ENCODE assay signal across 10 mouse cellular contexts in genomic region chr11:20072174-20072573, GRCm38 (mm10). TPM values are rescaled to one million over a fixed set of nuclear protein-coding genes. Genes with fewer than 3 reads are reported as not detected.
DNase-seq lines count a peak whose midpoint lies in the region; ATAC-seq lines count a peak whose summit lies in the region.
"Had no signal": no experiment of that assay in that cellular context is flagged by ENCODE, and none has a peak within 500 bp of the region (broad histone marks: within the 10 kb centered on the region; RNA-seq: fewer than 3 reads in every experiment).

No protein-coding gene starts in this region.

- no peak; the same call in 1 of the 2 replicates for ATAC-seq in forebrain, embryonic 14.5 days
- ATAC-seq in midbrain, embryonic 14.5 days (ENCODE audit: low FRiP score, low TSS enrichment), result no peak
- 0 out of 2 replicates have a peak, but pooled peaks have one; percentile 7 for ATAC-seq in midbrain, embryonic 15.5 days (replicated peaks)
- no peak for ATAC-seq in erythroid progenitor cell, adult 5-6 weeks (replicated peaks; ENCODE audit: low FRiP score, poor library complexity, severe bottlenecking)

- H3K27me3 ChIP-seq in forebrain, embryonic 14.5 days (replicated peaks; ENCODE audit: control insufficient read depth, insufficient read depth, low read length), result no peaks in the 10 kb centered on the region
- no peaks in the 10 kb centered on the region for H3K27me3 ChIP-seq in forebrain, embryonic 10.5 days (ENCODE audit: poor library complexity, severe bottlenecking)
- no peaks in the 10 kb centered on the region for H3K27me3 ChIP-seq in midbrain, embryonic 14.5 days (ENCODE audit: control insufficient read depth, insufficient read depth, low read length)
- H3K27me3 ChIP-seq in midbrain, embryonic 10.5 days (ENCODE audit: low read depth, poor library complexity, severe bottlenecking), result no peaks in the 10 kb centered on the region
- no peaks in the 10 kb centered on the region for H3K27me3 ChIP-seq in midbrain, embryonic 15.5 days (replicated peaks)
- H3K27me3 ChIP-seq: megakaryocyte, embryonic 14.5 days had no signal

- no peaks in the 10 kb centered on the region for H3K9me3 ChIP-seq in forebrain, embryonic 14.5 days (replicated peaks; ENCODE audit: control insufficient read depth, low read length)
- H3K9me3 ChIP-seq in forebrain, embryonic 10.5 days, result no peaks in the 10 kb centered on the region
- no peaks in the 10 kb centered on the region for H3K9me3 ChIP-seq in midbrain, embryonic 14.5 days (ENCODE audit: control insufficient read depth, low read length)
- H3K9me3 ChIP-seq in midbrain, embryonic 10.5 days (replicated peaks), result no peaks in the 10 kb centered on the region
- H3K9me3 ChIP-seq in midbrain, embryonic 15.5 days, result no peaks in the 10 kb centered on the region
- H3K9me3 ChIP-seq: G1E had no signal

- no peak overlapping the region for H3K9ac ChIP-seq in forebrain, embryonic 14.5 days (ENCODE audit: low read length)
- no peak overlapping the region for H3K9ac ChIP-seq in midbrain, embryonic 14.5 days (replicated peaks; ENCODE audit: low read length)
- H3K9ac ChIP-seq in midbrain, embryonic 15.5 days, result no peak overlapping the region

- peak; percentile 81 for DNase-seq in forebrain, embryonic 14.5 days (ENCODE audit: low spot score)
- no peak for DNase-seq in forebrain, embryonic 10.5 days (ENCODE audit: extremely low spot score, low spot score)
- peak; percentile 83 for DNase-seq in midbrain, embryonic 14.5 days
- no peak for DNase-seq in midbrain, embryonic 10.5 days (ENCODE audit: low spot score)
- peak; percentile 82 for DNase-seq in cerebellum, adult 9-10 months
- DNase-seq in hindlimb bud, embryonic 11.5 days (ENCODE audit: extremely low spot score, low read depth, low spot score), result peak; percentile 24

- no peaks in the 10 kb centered on the region for H3K4me1 ChIP-seq in forebrain, embryonic 14.5 days (ENCODE audit: control insufficient read depth, insufficient read depth, low read length)
- no peaks in the 10 kb centered on the region for H3K4me1 ChIP-seq in forebrain, embryonic 10.5 days
- no peaks in the 10 kb centered on the region for H3K4me1 ChIP-seq in midbrain, embryonic 14.5 days (ENCODE audit: control insufficient read depth, insufficient read depth, low read length)
- H3K4me1 ChIP-seq in midbrain, embryonic 10.5 days, result no peaks in the 10 kb centered on the region
- H3K4me1 ChIP-seq in midbrain, embryonic 15.5 days, result no peaks in the 10 kb centered on the region

- H3K4me3 ChIP-seq in forebrain, embryonic 14.5 days (ENCODE audit: low read depth, low read length), result no peak overlapping the region
- no peak overlapping the region for H3K4me3 ChIP-seq in forebrain, embryonic 10.5 days
- H3K4me3 ChIP-seq in midbrain, embryonic 14.5 days (replicated peaks; ENCODE audit: low read depth, low read length), result no peak overlapping the region
- no peak overlapping the region for H3K4me3 ChIP-seq in midbrain, embryonic 10.5 days
- H3K4me3 ChIP-seq in midbrain, embryonic 15.5 days, result no peak overlapping the region
- H3K4me3 ChIP-seq: megakaryocyte, embryonic 14.5 days had no signal

- WGBS in forebrain, embryonic 14.5 days, result 79% methylated on average over 3 of the region's 3 CpGs
- 89% methylated on average over 3 of the region's 3 CpGs for WGBS in forebrain, embryonic 10.5 days
- WGBS in midbrain, embryonic 14.5 days, result 87% methylated on average over 3 of the region's 3 CpGs
- WGBS in midbrain, embryonic 10.5 days, result 88% methylated on average over 3 of the region's 3 CpGs
- 79% methylated on average over 3 of the region's 3 CpGs for WGBS in midbrain, embryonic 15.5 days

- no peak overlapping the region for H3K27ac ChIP-seq in forebrain, embryonic 14.5 days (ENCODE audit: low read depth, low read length)
- H3K27ac ChIP-seq in forebrain, embryonic 10.5 days, result no peak overlapping the region
- H3K27ac ChIP-seq in midbrain, embryonic 14.5 days (replicated peaks; ENCODE audit: low read depth, low read length), result no peak overlapping the region
- H3K27ac ChIP-seq in midbrain, embryonic 10.5 days (replicated peaks), result no peak overlapping the region
- H3K27ac ChIP-seq in midbrain, embryonic 15.5 days, result no peak overlapping the region

- H3K36me3 ChIP-seq in forebrain, embryonic 14.5 days (ENCODE audit: control insufficient read depth, insufficient read depth, low read length), result peaks cover 51% of the 10 kb centered on the region
- H3K36me3 ChIP-seq in forebrain, embryonic 10.5 days (replicated peaks), result peaks cover 88% of the 10 kb centered on the region
- peaks cover 61% of the 10 kb centered on the region for H3K36me3 ChIP-seq in midbrain, embryonic 14.5 days (ENCODE audit: control insufficient read depth, insufficient read depth, low read length)
- peaks cover 81% of the 10 kb centered on the region for H3K36me3 ChIP-seq in midbrain, embryonic 10.5 days
- peaks cover 19% of the 10 kb centered on the region; the same call in 1 of the 2 replicates for H3K36me3 ChIP-seq in midbrain, embryonic 15.5 days (replicated peaks)

- H3K4me2 ChIP-seq in forebrain, embryonic 14.5 days (ENCODE audit: low read length), result no peak overlapping the region
- H3K4me2 ChIP-seq in midbrain, embryonic 14.5 days (ENCODE audit: low read length), result no peak overlapping the region
- H3K4me2 ChIP-seq in midbrain, embryonic 15.5 days, result no peak overlapping the region

RNA-seq across cellular contexts. Expression of gene Actr2, which starts 40.5 kb away (rescaled TPM):
- polyA plus RNA-seq in forebrain, embryonic 14.5 days (2014; fragmentation: Nextera tagmentation; extraction: Ambion mirVana), result 79.6 and 80.9 TPM in 2 replicates
- polyA plus RNA-seq in forebrain, embryonic 10.5 days (2016; fragmentation: Nextera tagmentation; extraction: Ambion mirVana), result 115 TPM in 2 replicates
- polyA plus RNA-seq in midbrain, embryonic 14.5 days (2014; fragmentation: Nextera tagmentation; extraction: Ambion mirVana), result 107 and 112 TPM in 2 replicates
- 112 and 130 TPM in 2 replicates for polyA plus RNA-seq in midbrain, embryonic 10.5 days (2016; fragmentation: Nextera tagmentation; extraction: Ambion mirVana)
- polyA plus RNA-seq in midbrain, embryonic 15.5 days (2015; fragmentation: Nextera tagmentation; extraction: Ambion mirVana), result 157 and 173 TPM in 2 replicates
- 81.1 and 109 TPM in 2 replicates for total RNA-seq in erythroid progenitor cell, adult 5-6 weeks (2015; ENCODE audit: low replicate concordance)
- total RNA-seq in erythroid progenitor cell, adult 5-6 weeks (2017; ENCODE audit: low replicate concordance), result 74.9 and 102 TPM in 2 replicates

Comparison
In these comparisons a context has a peak if more than half of its experiments do, and no peak if none do; other contexts are left out.
1. DNase-seq: peak in forebrain, embryonic 14.5 days (single experiment), midbrain, embryonic 14.5 days (single experiment), cerebellum, adult 9-10 months (single experiment) and hindlimb bud, embryonic 11.5 days (single experiment); none in forebrain, embryonic 10.5 days (single experiment) and midbrain, embryonic 10.5 days (single experiment).